Mouse (Mus musculus) embryonic facial prominence, embryonic 15.5 days (tissue): ENCODE results near the gene Prr7. TPM values are rescaled to one million over a fixed set of nuclear protein-coding genes. Genes with fewer than 3 reads are reported as not detected.

Source experiments
- ATAC-seq: fragments of 200-750 bp; cut with Nextera tagmentation; 2 replicates; pipeline ENCODE4 v1.8.0; 2017; ENCODE audit warnings: low read depth, moderate TSS enrichment; ENCODE audit not compliant: insufficient number of reproducible peaks, low FRiP score, low TSS enrichment
- H3K27ac ChIP-seq: fragments of 300-500 bp; sonication (generic); replicated peaks from 2 replicates; pipeline ENCODE4 v1.5.1; 2015; ENCODE audit warnings: mild to moderate bottlenecking, inconsistent platforms
- H3K27me3 ChIP-seq: fragments of 300-500 bp; sonication (generic); 2 replicates; pipeline ENCODE4 v1.6.1; 2015; ENCODE audit warnings: inconsistent platforms
- H3K36me3 ChIP-seq: fragments of 300-500 bp; sonication (generic); 2 replicates; pipeline ENCODE4 v1.6.1; 2015; ENCODE audit warnings: mild to moderate bottlenecking, inconsistent platforms
- H3K4me1 ChIP-seq: fragments of 300-500 bp; sonication (generic); 2 replicates; pipeline ENCODE4 v1.6.1; 2015; ENCODE audit warnings: inconsistent platforms
- H3K4me2 ChIP-seq: fragments of 300-500 bp; sonication (generic); replicated peaks from 2 replicates; pipeline ENCODE4 v1.6.1; 2015; ENCODE audit warnings: mild to moderate bottlenecking, inconsistent platforms
- H3K4me3 ChIP-seq: fragments of 300-500 bp; sonication (generic); replicated peaks from 2 replicates; pipeline ENCODE4 v1.5.1; 2015; ENCODE audit warnings: mild to moderate bottlenecking, inconsistent platforms
- H3K9ac ChIP-seq: fragments of 300-500 bp; sonication (generic); 2 replicates; pipeline ENCODE4 v1.6.1; 2015; ENCODE audit warnings: inconsistent platforms
- H3K9me3 ChIP-seq: fragments of 300-500 bp; sonication (generic); replicated peaks from 2 replicates; pipeline ENCODE4 v1.6.1; 2016; ENCODE audit warnings: inconsistent platforms
- WGBS: fragments of 180-500 bp; shearing (Covaris S2); methylation state at CpG from one replicate; pipeline ENCODE4 v1.1.7; 2015; 5-methylcytosine and 5-hydroxymethylcytosine counted together
- polyA plus RNA-seq: library from polyadenylated mRNA; unstranded; fragments of >200 nt; fragmentation: Nextera tagmentation; extraction: Ambion mirVana; gene quantifications from 2 replicates; pipeline ENCODE4 v1.2.1, GENCODE M21; 2015

Gene Prr7
- polyA plus RNA-seq, 1 experiment from 2014 or later: 1.5 TPM

DNA sequence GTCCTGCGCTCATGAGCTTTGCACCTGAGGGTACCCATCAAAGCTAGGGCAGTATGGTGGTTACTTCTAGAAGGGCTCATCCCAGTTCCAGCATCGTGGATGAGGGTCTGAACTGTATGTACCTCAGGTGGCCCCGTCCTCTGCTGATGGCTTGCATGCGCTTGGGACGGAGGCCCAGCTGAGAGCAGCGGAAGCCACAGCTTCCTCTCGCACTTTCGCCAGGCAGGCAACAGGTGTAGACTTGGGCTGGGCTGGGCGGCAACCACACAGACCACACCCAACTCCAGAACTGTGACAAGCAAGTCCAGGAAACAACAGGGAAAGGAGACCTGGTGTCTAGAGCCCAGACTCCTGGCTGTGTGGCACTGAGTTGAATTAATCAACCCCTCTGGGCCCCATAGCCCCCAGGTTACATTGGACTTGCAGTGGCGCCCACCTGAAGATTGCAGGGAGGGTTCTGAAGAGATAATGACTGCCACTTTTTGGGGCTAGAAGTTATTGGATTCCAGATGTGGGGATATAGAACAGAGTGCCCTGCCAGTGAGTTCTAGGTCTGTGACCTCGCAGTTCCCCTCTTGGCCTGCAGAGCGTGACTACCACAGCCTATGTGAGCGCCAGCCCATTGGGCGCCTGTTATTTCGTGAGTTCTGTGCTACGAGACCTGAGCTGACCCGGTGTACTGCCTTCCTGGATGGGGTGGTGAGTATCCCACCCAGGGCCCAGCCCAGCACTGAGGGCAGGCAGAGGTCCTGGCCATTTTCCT is 14.2 kb upstream of the Prr7 start:
- H3K27ac ChIP-seq: no peak overlapping the region
- WGBS: 84% methylated on average over 17 of the region's 17 CpGs

GRCm38 (mm10) chr13:55450511-55450980 is 13.5 kb upstream of the Prr7 start:
- H3K4me3 ChIP-seq: no peak overlapping the region
- no peaks in the 10 kb centered on the region for H3K27me3 ChIP-seq
- H3K36me3 ChIP-seq: peaks cover 63% of the 10 kb centered on the region
- peaks cover 23% of the 10 kb centered on the region for H3K4me1 ChIP-seq
- H3K4me2 ChIP-seq: no peak overlapping the region
- 85% methylated on average over 11 of the region's 11 CpGs for WGBS
- no peak overlapping the region for H3K27ac ChIP-seq
- H3K9ac ChIP-seq: no peak overlapping the region
- ATAC-seq: no peak
- no peaks in the 10 kb centered on the region for H3K9me3 ChIP-seq

More for the DNA sequence above, 14.2 kb upstream of the Prr7 start:
- ATAC-seq: no peak
- H3K27me3 ChIP-seq: no peaks in the 10 kb centered on the region
- no peak overlapping the region for H3K4me2 ChIP-seq
- no peak overlapping the region for H3K9ac ChIP-seq
- no peak overlapping the region for H3K4me3 ChIP-seq
- peaks cover 57% of the 10 kb centered on the region for H3K36me3 ChIP-seq
- no peaks in the 10 kb centered on the region for H3K9me3 ChIP-seq
- H3K4me1 ChIP-seq: peaks cover 23% of the 10 kb centered on the region

DNA sequence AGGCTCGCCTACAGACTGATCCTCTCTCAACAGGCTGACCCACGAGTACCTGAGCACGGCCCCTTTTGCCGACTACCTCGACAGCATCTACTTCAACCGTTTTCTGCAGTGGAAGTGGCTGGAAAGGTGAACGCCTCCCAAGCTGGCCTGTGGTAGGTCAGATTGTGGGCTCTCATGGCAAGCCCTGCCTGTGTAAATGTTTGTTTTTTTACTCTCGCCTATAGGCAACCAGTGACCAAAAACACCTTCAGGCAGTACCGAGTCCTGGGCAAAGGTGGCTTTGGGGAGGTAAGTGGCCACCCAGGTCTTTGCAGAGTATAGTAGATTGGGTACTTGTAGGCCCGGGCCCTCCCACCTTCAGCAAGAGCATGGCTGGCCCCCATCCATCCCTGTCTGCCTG is 12.8 kb upstream of the Prr7 start:
- Histone ChIP-seq H3K4me2 (no peak overlapping the region), H3K9me3 (no peaks in the 10 kb centered on the region), H3K4me3 (no peak overlapping the region), H3K27me3 (no peaks in the 10 kb centered on the region), H3K36me3 (peaks cover 71% of the 10 kb centered on the region), H3K27ac (no peak overlapping the region), H3K9ac (no peak overlapping the region), H3K4me1 (peaks cover 18% of the 10 kb centered on the region)
- ATAC-seq: no peak
- WGBS: 88% methylated on average over 10 of the region's 10 CpGs

GRCm38 (mm10) chr13:55451785-55452549 is 12.1 kb upstream of the Prr7 start:
- no peaks in the 10 kb centered on the region for H3K9me3 ChIP-seq
- H3K36me3 ChIP-seq: peaks cover 77% of the 10 kb centered on the region
- 92% methylated on average over 16 of the region's 16 CpGs for WGBS
- no peak overlapping the region for H3K27ac ChIP-seq
- ATAC-seq: no peak
- no peak overlapping the region for H3K4me2 ChIP-seq
- H3K4me3 ChIP-seq: no peak overlapping the region
- no peak overlapping the region for H3K9ac ChIP-seq
- no peaks in the 10 kb centered on the region for H3K27me3 ChIP-seq
- H3K4me1 ChIP-seq: peaks cover 12% of the 10 kb centered on the region

DNA sequence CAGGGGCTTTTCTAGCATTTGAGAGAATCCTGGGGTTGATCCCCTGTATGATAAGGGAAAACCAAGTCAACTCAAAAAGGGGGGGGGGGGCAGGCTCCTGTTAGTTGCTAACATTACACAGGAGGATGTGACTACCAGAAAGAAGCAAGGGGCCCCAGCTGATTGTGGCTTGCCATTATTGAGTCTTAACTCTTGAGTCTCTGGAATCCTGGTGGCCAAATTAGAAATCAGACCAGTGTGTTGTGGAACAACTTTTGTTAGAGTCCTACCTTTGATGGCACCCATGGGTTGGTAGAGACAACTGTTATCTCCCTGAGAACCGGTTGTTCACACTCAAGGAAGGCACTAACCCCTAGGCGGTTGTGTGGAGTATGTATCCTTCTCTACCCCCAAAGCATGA is 1.1 kb upstream of the Prr7 start:
- WGBS: 44% methylated on average over 2 of the region's 2 CpGs
- H3K4me1 ChIP-seq: peaks cover 28% of the 10 kb centered on the region
- no peak overlapping the region for H3K4me3 ChIP-seq
- H3K36me3 ChIP-seq: peaks cover 36% of the 10 kb centered on the region
- H3K27me3 ChIP-seq: no peaks in the 10 kb centered on the region
- H3K9ac ChIP-seq: no peak overlapping the region
- no peak overlapping the region for H3K4me2 ChIP-seq
- no peak overlapping the region for H3K27ac ChIP-seq
- ATAC-seq: no peak
- H3K9me3 ChIP-seq: no peaks in the 10 kb centered on the region

DNA sequence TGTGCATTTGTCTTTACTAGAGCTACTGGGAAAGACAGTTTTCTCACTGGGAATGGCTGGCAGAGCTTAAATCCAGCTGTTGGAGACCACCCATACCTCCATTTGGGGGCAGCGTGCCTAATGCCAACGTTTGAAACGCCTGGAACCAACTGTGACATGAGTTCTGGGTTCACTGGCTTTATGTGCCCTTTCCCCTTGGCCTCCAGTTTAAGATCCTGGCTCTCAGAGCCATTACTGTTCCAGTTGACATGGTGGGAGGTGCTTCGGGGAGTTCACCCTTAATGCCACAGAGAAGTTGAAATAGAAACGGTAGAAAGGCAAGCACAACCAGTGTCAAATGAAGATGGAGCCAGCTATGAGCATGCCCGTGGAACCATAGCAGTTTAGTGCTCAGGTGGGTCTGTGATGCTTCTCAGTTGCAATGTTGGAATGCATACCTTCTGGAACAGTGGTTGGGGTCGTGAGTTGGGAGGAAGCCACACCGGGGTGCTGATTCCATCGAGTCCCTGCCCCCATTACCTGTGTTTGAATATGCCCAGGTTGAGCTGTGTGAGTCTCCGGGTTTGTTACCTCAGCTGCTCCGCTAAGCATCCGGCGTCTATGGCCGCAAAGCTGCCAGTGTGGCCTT is 554 bp upstream of the Prr7 start:
- H3K36me3 ChIP-seq: peaks cover 32% of the 10 kb centered on the region
- peak; percentile 3; the same call in 1 of the 2 replicates for ATAC-seq
- peaks cover 28% of the 10 kb centered on the region for H3K4me1 ChIP-seq
- no peaks in the 10 kb centered on the region for H3K27me3 ChIP-seq
- H3K4me3 ChIP-seq: peak overlapping the region; percentile 55
- no peaks in the 10 kb centered on the region for H3K9me3 ChIP-seq
- H3K27ac ChIP-seq: peak overlapping the region; percentile 53; the same call in 1 of the 2 replicates
- H3K4me2 ChIP-seq: peak overlapping the region; percentile 91
- 12% methylated on average over 14 of the region's 14 CpGs for whole genome bisulfite sequencing
- H3K9ac ChIP-seq: no peak overlapping the region

GRCm38 (mm10) chr13:55465184-55465583 is 1.1 kb downstream of the Prr7 start:
- Histone ChIP-seq H3K27me3 (no peaks in the 10 kb centered on the region), H3K4me1 (peaks cover 39% of the 10 kb centered on the region), H3K9me3 (no peaks in the 10 kb centered on the region), H3K36me3 (peaks cover 16% of the 10 kb centered on the region), H3K9ac (no peak overlapping the region), H3K27ac (0 out of 2 replicates have a peak overlapping the region, but pooled peaks have one; percentile 22), H3K4me2 (peak overlapping the region; percentile 91), H3K4me3 (peak overlapping the region; percentile 55)
- WGBS: 14% methylated on average over 3 of the region's 3 CpGs
- ATAC-seq: 0 out of 2 replicates have a peak, but pooled peaks have one; percentile 1

GRCm38 (mm10) chr13:55465830-55466440 is 1.9 kb downstream of the Prr7 start:
- no peaks in the 10 kb centered on the region for H3K27me3 ChIP-seq
- H3K4me3 ChIP-seq: no peak overlapping the region
- no peaks in the 10 kb centered on the region for H3K9me3 ChIP-seq
- H3K9ac ChIP-seq: no peak overlapping the region
- no peak overlapping the region for H3K27ac ChIP-seq
- no peak for ATAC-seq
- WGBS: 74% methylated on average over 5 of the region's 5 CpGs
- H3K36me3 ChIP-seq: peaks cover 10% of the 10 kb centered on the region; the same call in 1 of the 2 replicates
- H3K4me1 ChIP-seq: peaks cover 46% of the 10 kb centered on the region
- peak overlapping the region; percentile 91; the same call in 1 of the 2 replicates for H3K4me2 ChIP-seq

DNA sequence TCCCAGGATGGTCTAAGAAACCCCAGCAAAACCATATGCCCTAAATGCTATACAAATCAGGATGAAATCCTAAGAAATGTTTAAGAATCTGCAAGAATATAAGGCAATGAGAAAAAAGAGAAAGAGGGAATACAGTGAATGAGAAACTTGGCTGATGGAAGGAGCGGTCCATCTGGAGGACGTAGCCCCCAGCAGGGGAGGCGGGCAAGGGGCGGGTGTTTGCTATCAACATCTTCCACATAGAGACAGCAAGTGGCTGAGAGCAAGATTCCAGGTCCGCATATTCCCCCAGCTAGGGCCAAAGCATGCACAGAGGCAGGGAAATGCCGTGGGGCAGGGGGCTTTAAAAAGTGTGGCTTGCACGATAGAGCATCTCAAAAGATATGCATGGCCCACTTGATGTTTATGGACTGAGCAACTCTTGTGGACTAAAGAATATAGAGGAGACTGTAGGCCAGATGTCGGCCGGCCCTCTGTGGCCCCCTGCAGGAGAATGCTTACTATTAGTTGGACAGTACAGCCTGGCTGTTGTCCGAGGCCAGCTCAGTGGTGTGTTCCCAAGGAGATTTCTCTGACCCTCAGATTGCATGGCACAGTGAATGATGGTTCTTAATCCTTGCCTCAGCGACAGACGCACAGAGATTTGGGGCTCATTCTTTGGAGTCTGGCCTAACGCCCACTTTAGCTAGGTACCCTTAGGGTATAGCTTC is 4.9 kb downstream of the Prr7 start:
- WGBS: 41% methylated on average over 13 of the region's 13 CpGs
- Histone ChIP-seq H3K9me3 (no peaks in the 10 kb centered on the region), H3K27ac (no peak overlapping the region), H3K4me2 (no peak overlapping the region), H3K36me3 (0 out of 2 replicates have a peak, but pooled peaks cover 3% of the 10 kb centered on the region), H3K4me1 (peaks cover 60% of the 10 kb centered on the region), H3K27me3 (no peaks in the 10 kb centered on the region), H3K4me3 (no peak overlapping the region), H3K9ac (no peak overlapping the region)
- ATAC-seq: no peak

GRCm38 (mm10) chr13:55470372-55470771 is 6.3 kb downstream of the Prr7 start:
- no peak overlapping the region for H3K9ac ChIP-seq
- ATAC-seq: no peak
- 62% methylated on average over 9 of the region's 9 CpGs for WGBS
- H3K27ac ChIP-seq: peak overlapping the region; percentile 71; the same call in 1 of the 2 replicates
- H3K4me1 ChIP-seq: peaks cover 54% of the 10 kb centered on the region
- peaks cover 17% of the 10 kb centered on the region for H3K36me3 ChIP-seq
- H3K4me2 ChIP-seq: no peak overlapping the region
- no peaks in the 10 kb centered on the region for H3K9me3 ChIP-seq
- H3K27me3 ChIP-seq: no peaks in the 10 kb centered on the region
- H3K4me3 ChIP-seq: no peak overlapping the region; the same call in 1 of the 2 replicates
